Mouse (Mus musculus): ENCODE results near the gene Plekha1.

- TF ChIP-seq CTCF (IDR thresholded peaks at IDR 0.05; ENCODE audit: borderline replicate concordance, extremely low read depth, insufficient read depth, insufficient read length) (no peak), POLR2A (IDR thresholded peaks at IDR 0.05; ENCODE audit: borderline replicate concordance, extremely low read depth, insufficient read depth, insufficient read length, poor library complexity, severe bottlenecking) (no peak)
Measured at GRCm38 (mm10) chr7:130935793-130936471, 70.4 kb downstream of the Plekha1 start, which contains the start of gene Htra1.
